Mouse (Mus musculus) limb, embryonic 15.5 days (tissue): Measurements from ENCODE around the gene Utf1. TPM values are rescaled to one million over a fixed set of nuclear protein-coding genes. Genes with fewer than 3 reads are reported as not detected.

Experiments used
- microRNA counts: library from miRNA; unstranded; fragments of <30 nt; microRNA quantifications from one replicate; lab custom pipeline; 2016
- microRNA-seq: library from miRNA; unstranded; fragments of <30 nt; microRNA quantifications from one replicate; pipeline ENCODE4, GENCODE M21; 2016
- polyA plus RNA-seq: library from polyadenylated mRNA; unstranded; fragments of >200 nt; fragmentation: Nextera tagmentation; extraction: Ambion mirVana; gene quantifications from 2 replicates; pipeline ENCODE4 v1.2.1, GENCODE M21; 2015

The Utf1 gene
- polyA plus RNA-seq, 1 experiment from 2014 or later, result 0.12 TPM

MicroRNAs within 50 kb of the gene (microRNA counts, 519-probe panel; counts per million panel counts)
- microRNA mmu-miR-202-3p (lab: Ali Mortazavi, UCI) (1,499 counts per million, percentile 16 among the panel's probes with 10 or more counts), microRNA mmu-miR-202-5p (lab: Ali Mortazavi, UCI) (1,966 counts per million, percentile 34 among the panel's probes with 10 or more counts)

Small RNAs within 50 kb of the gene (microRNA-seq; reads per million reads assigned to microRNA genes)
- gene Mir202 (not detected), gene Mir7062 (not detected), gene mmu-mir-7686 (not detected)

Other genes starting within 250 kb of the Utf1 start
- gene Adgra1, start 109.6 kb upstream of the Utf1 start, polyA plus RNA-seq, result 0.70 and 0.76 TPM in 2 replicates
- gene Kndc1, start 49.1 kb upstream of the Utf1 start, polyA plus RNA-seq, result 0.24 and 0.26 TPM in 2 replicates
- gene 6430531B16Rik, start 35.0 kb downstream of the Utf1 start, polyA plus RNA-seq, result 0.38 and 0.44 TPM in 2 replicates
- gene Adam8, start 48.8 kb downstream of the Utf1 start, polyA plus RNA-seq, result 2.9 and 3.0 TPM in 2 replicates
- gene Zfp511, start 92.6 kb downstream of the Utf1 start, polyA plus RNA-seq, result 36.9 and 37.2 TPM in 2 replicates
- 50.6 and 51.9 TPM in 2 replicates for gene Tubgcp2, start 92.9 kb downstream of the Utf1 start, polyA plus RNA-seq
- gene Msx3, start 105.3 kb downstream of the Utf1 start, polyA plus RNA-seq, result not detected in 2 replicates
- gene Caly, start 138.8 kb downstream of the Utf1 start, polyA plus RNA-seq, result 0.55 and 1.2 TPM in 2 replicates
- gene Prap1, start 149.6 kb downstream of the Utf1 start, polyA plus RNA-seq, result 0.41 TPM in 1 of 2 replicates, not detected in the other
- 21.4 and 22.3 TPM in 2 replicates for gene Fuom, start 158.7 kb downstream of the Utf1 start, polyA plus RNA-seq
- 17.7 and 18.4 TPM in 2 replicates for gene Paox, start 172.0 kb downstream of the Utf1 start, polyA plus RNA-seq
- 130 and 141 TPM in 2 replicates for gene Echs1, start 172.7 kb downstream of the Utf1 start, polyA plus RNA-seq
- gene Mtg1, start 193.8 kb downstream of the Utf1 start, polyA plus RNA-seq, result 20.6 and 21.9 TPM in 2 replicates
- gene Sprn, start 211.1 kb downstream of the Utf1 start, polyA plus RNA-seq, result 0.27 and 0.36 TPM in 2 replicates
- gene Olfr522, start 221.0 kb downstream of the Utf1 start, polyA plus RNA-seq, result not detected in 2 replicates
- not detected in 2 replicates for gene Olfr523, start 229.4 kb downstream of the Utf1 start, polyA plus RNA-seq